ENCODE assay signal across 26 mouse cellular contexts in genomic region chr9:123763771-123764170, GRCm38 (mm10). TPM values are rescaled to one million over a fixed set of nuclear protein-coding genes. Genes with fewer than 3 reads are reported as not detected.
A peak's percentile ranks its signal among the peaks of the same experiment; 100 is the strongest.
DNase-seq lines count a peak whose midpoint lies in the region; TF ChIP-seq lines count a peak whose summit lies in the region.
"Had no signal": no experiment of that assay in that cellular context is flagged by ENCODE, and none has a peak within 500 bp of the region (broad histone marks: within the 10 kb centered on the region; RNA-seq: fewer than 3 reads in every experiment).

No protein-coding gene starts in this region.

- DNase-seq in gastrocnemius, adult 2 months, result no peak
- no peak for DNase-seq in gastrocnemius, postnatal 25 days
- DNase-seq in induced T-regulatory cell, adult 2 months (ENCODE audit: low read depth), result peak; percentile 44
- DNase-seq in thymus, postnatal 0 days (ENCODE audit: low spot score), result peak; percentile 59
- DNase-seq in thymus, postnatal 36 days, result peak; percentile 41 to 50
- DNase-seq in urinary bladder, adult 2 months (ENCODE audit: low spot score), result no peak
- no peak for DNase-seq in MN1 (ENCODE audit: low spot score)
- no peak for DNase-seq in left cerebral cortex, postnatal 4 days
- DNase-seq: adrenal gland, adult 8-10 months; adrenal gland, postnatal 25 days; cerebellum, adult 18-20 months; cerebellum, adult 9-11 months; cerebellum, postnatal 25 days; forebrain, postnatal 0 days; gastrocnemius, postnatal 36 days; heart, adult 2 months; heart, postnatal 14 days; heart, postnatal 4 days had no signal

- peak overlapping the region; percentile 71 for H3K27ac ChIP-seq in gastrocnemius, adult 2 months
- H3K27ac ChIP-seq: embryonic facial prominence, embryonic 12.5 days; embryonic facial prominence, embryonic 15.5 days; heart, adult 2 months; heart, embryonic 10.5 days; heart, embryonic 13.5 days; hindbrain, embryonic 14.5 days; hindbrain, postnatal 0 days had no signal

- intact Hi-C loops in gastrocnemius, adult 2 months (cut with DNase I), result no loop called here
- intact Hi-C loops in left cerebral cortex, postnatal 4 days (cut with DNase I), result no loop called here

- TF ChIP-seq CTCF in gastrocnemius, adult 2 months (IDR thresholded peaks at IDR 0.05), result no peak

- H3K4me3 ChIP-seq in gastrocnemius, adult 2 months, result no peak overlapping the region
- H3K4me3 ChIP-seq: embryonic facial prominence, embryonic 12.5 days; embryonic facial prominence, embryonic 15.5 days; heart, adult 2 months; heart, embryonic 10.5 days; heart, embryonic 13.5 days had no signal

RNA-seq across cellular contexts. Expression of gene Cxcr6, which starts 42.5 kb away (rescaled TPM):
- total RNA-seq in gastrocnemius, adult 2 months (2021), result under 1 TPM in 1 of 2 experiments, not detected in 1; 0.15 TPM
- total RNA-seq in gastrocnemius, postnatal 25 days (2021), result not detected
- 17.4 and 17.8 TPM in 2 replicates for polyA plus RNA-seq in thymus, postnatal 0 days (2015; fragmentation: Nextera tagmentation; extraction: Ambion mirVana)
- 1.4 and 1.5 TPM in 2 replicates for polyA plus RNA-seq in urinary bladder, adult 2 months (2012; rRNA removed)
- total RNA-seq in left cerebral cortex, postnatal 4 days (2021), result not detected
- total RNA-seq: adrenal gland, postnatal 25 days; forebrain, postnatal 0 days; gastrocnemius, adult 8-10 months; gastrocnemius, postnatal 36 days; granulocyte monocyte progenitor cell, adult 5-6 weeks; heart, postnatal 4 days; hindbrain, postnatal 0 days had no signal
- polyA plus RNA-seq: forebrain, postnatal 0 days; hindbrain, postnatal 0 days had no signal

RNA-seq across cellular contexts. Expression of gene Lztfl1, which starts 46.3 kb away (rescaled TPM):
- 10 to 100 TPM; 18.4 to 20.5 TPM for total RNA-seq in gastrocnemius, adult 2 months (2021)
- 10 to 100 TPM; 16.4 to 19.5 TPM for total RNA-seq in gastrocnemius, postnatal 25 days (2021)
- polyA plus RNA-seq in thymus, postnatal 0 days (2015; fragmentation: Nextera tagmentation; extraction: Ambion mirVana), result 143 and 152 TPM in 2 replicates
- 19.8 and 23.1 TPM in 2 replicates for polyA plus RNA-seq in urinary bladder, adult 2 months (2012; rRNA removed)
- 10 to 100 TPM; 58.2 to 61.9 TPM for total RNA-seq in left cerebral cortex, postnatal 4 days (2021)

Comparison
In these comparisons a context has a peak if more than half of its experiments do, and no peak if none do; other contexts are left out.
1. DNase-seq: peak in induced T-regulatory cell, adult 2 months (single experiment), thymus, postnatal 0 days (single experiment) and thymus, postnatal 36 days (2 of 2); none in gastrocnemius, adult 2 months (single experiment), gastrocnemius, postnatal 25 days (single experiment), urinary bladder, adult 2 months (single experiment), MN1 (single experiment) and left cerebral cortex, postnatal 4 days (single experiment).